Mouse (Mus musculus) Patski (cell line): Measurements from ENCODE around the gene Uckl1. TPM values are rescaled to one million over a fixed set of nuclear protein-coding genes. Genes with fewer than 3 reads are reported as not detected.

ENCODE experiments used
- ATAC-seq: fragments of 100-300 bp; one replicate; pipeline ENCODE4 v1.8.0; 2021
- CTCF ChIA-PET: fragments of 350-600 bp; sonication (Branson Sonifier 250); formaldehyde crosslinking; loops from one replicate; lab custom pipeline; 2022; ENCODE audit warnings: inconsistent platforms; lab: Charles Lee
- POLR2A ChIA-PET: fragments of 350-600 bp; sonication (Branson Sonifier 250); formaldehyde crosslinking; loops from one replicate; lab custom pipeline; 2022; ENCODE audit warnings: antibody characterized with exemption, inconsistent platforms; lab: Charles Lee
- DNase-seq: peaks from one replicate; pipeline ENCODE4 v3.0.0-alpha.2; 2011; ENCODE audit warnings: low read depth, low spot score
- H3K27me3 ChIP-seq: fragments of 371-371 bp; one replicate; pipeline ENCODE4 v1.5.1; 2021
- CTCF ChIP-seq: fragments of 100-300 bp; IDR thresholded peaks from one replicate; pipeline ENCODE4 v1.5.1; 2021
- in situ Hi-C: fragments of 300-500 bp; cut with MboI; formaldehyde crosslinking; loops from 3 replicates; pipeline ENCODE4 v1.11.1; 2018; ENCODE audit warnings: low pct_unique_long_range_greater_than_20kb, mixed read lengths
- polyA plus RNA-seq: library from polyadenylated mRNA; unstranded; gene quantifications from one replicate; pipeline ENCODE4 v1.2.3, GENCODE M21; 2021

The Uckl1 gene
- 116 TPM for polyA plus RNA-seq

- POLR2A ChIA-PET, result interaction anchor here (0.6 kb wide), 1 partner anchor 9 kb away, joined by 3 read pairs; no protein-coding TSS in a partner anchor
- TF ChIP-seq CTCF, result no peak
- no peak for ATAC-seq
- in situ Hi-C loops, result loop anchor here (25.0 kb wide), 1 partner anchor 1372 kb away; no protein-coding TSS in a partner anchor
- no peaks in the 10 kb centered on the region for H3K27me3 ChIP-seq
- CTCF ChIA-PET, result interaction anchor here (2.7 kb wide), 1 partner anchor 11 kb away, joined by 7 read pairs; no protein-coding TSS in a partner anchor
- DNase-seq, result no peak
These were observed at the start of gene Uckl1 for GRCm38 (mm10) chr2:181584411-181584942. TSS of gene Uckl1 (minus strand) at chr2:181584892.

- DNase-seq, result no peak
- ChIA-PET CTCF (interaction anchor here (0.7 to 2.2 kb wide), 3 partner anchors 11 to 46 kb away, joined by 3 to 15 read pairs (median 5); no protein-coding TSS in a partner anchor), POLR2A (no interaction called here)
- in situ Hi-C loops, result no loop called here
- no peaks in the 10 kb centered on the region for H3K27me3 ChIP-seq
- TF ChIP-seq CTCF, result no peak
- no peak for ATAC-seq
These were observed 47.9 kb upstream of the Uckl1 start for GRCm38 (mm10) chr2:181632624-181633023.

- DNase-seq (no peak), ATAC-seq (no peak)
- H3K27me3 ChIP-seq, result no peaks in the 10 kb centered on the region
- CTCF ChIA-PET, result interaction anchor here (1.1 kb wide), 1 partner anchor 12 kb away, joined by 3 read pairs; no protein-coding TSS in a partner anchor
- TF ChIP-seq CTCF, result no peak
- in situ Hi-C loops, result no loop called here
- POLR2A ChIA-PET, result no interaction called here
These were observed 43.8 kb upstream of the Uckl1 start for GRCm38 (mm10) chr2:181628471-181628870.

GRCm38 (mm10) chr2:181623401-181623800 lies 38.7 kb upstream of the Uckl1 start:
- ChIA-PET CTCF (interaction anchor here (1.3 to 3.1 kb wide), 3 partner anchors 12 to 55 kb away, joined by 3 to 11 read pairs (median 4); no protein-coding TSS in a partner anchor), POLR2A (no interaction called here)
- peak; percentile 63 for TF ChIP-seq CTCF
- no peak for ATAC-seq
- in situ Hi-C loops, result no loop called here
- no peaks in the 10 kb centered on the region for H3K27me3 ChIP-seq
- DNase-seq, result no peak

GRCm38 (mm10) chr2:181618761-181619495 lies 34.2 kb upstream of the Uckl1 start:
- ChIA-PET CTCF (interaction anchor here (0.8 to 1.0 kb wide), 2 partner anchors 16 to 60 kb away, joined by 3 read pairs; no protein-coding TSS in a partner anchor), POLR2A (no interaction called here)
- in situ Hi-C loops, result no loop called here
- no peak for TF ChIP-seq CTCF
- no peak for ATAC-seq
- no peak for DNase-seq
- H3K27me3 ChIP-seq, result no peaks in the 10 kb centered on the region

GRCm38 (mm10) chr2:181602367-181602766 lies 17.7 kb upstream of the Uckl1 start:
- DNase-seq, result no peak
- ATAC-seq, result no peak
- no peaks in the 10 kb centered on the region for H3K27me3 ChIP-seq
- in situ Hi-C loops, result no loop called here
- ChIA-PET CTCF (interaction anchor here (1.5 kb wide), 2 partner anchors 24 to 30 kb away, joined by 3 to 4 read pairs; no protein-coding TSS in a partner anchor), POLR2A (no interaction called here)
- TF ChIP-seq CTCF, result no peak

- POLR2A ChIA-PET, result interaction anchor here (1.7 kb wide), 1 partner anchor 81 kb away, joined by 8 read pairs; the partner anchor contains the start of gene Dnajc5
- no peak for TF ChIP-seq CTCF
- DNase-seq (no peak), ATAC-seq (no peak)
- no peaks in the 10 kb centered on the region for H3K27me3 ChIP-seq
- CTCF ChIA-PET, result no interaction called here
- in situ Hi-C loops, result no loop called here
These were observed 17.1 kb upstream of the Uckl1 start for GRCm38 (mm10) chr2:181601751-181602145.

- ATAC-seq (peak; percentile 64), DNase-seq (peak; percentile 83)
- ChIA-PET POLR2A (interaction anchor here (1.0 to 1.7 kb wide), 3 partner anchors 42 to 83 kb away, joined by 3 to 8 read pairs (median 4); partner anchors contain the start of gene Dnajc5), CTCF (no interaction called here)
- TF ChIP-seq CTCF, result no peak
- no peaks in the 10 kb centered on the region for H3K27me3 ChIP-seq
- in situ Hi-C loops, result no loop called here
These were observed 16.4 kb upstream of the Uckl1 start for GRCm38 (mm10) chr2:181600828-181601750.

- CTCF ChIA-PET, result interaction anchor here (1.2 to 1.3 kb wide), 2 partner anchors 78 to 189 kb away, joined by 4 read pairs; no protein-coding TSS in a partner anchor
- no peak for TF ChIP-seq CTCF
- POLR2A ChIA-PET, result interaction anchor here (1.0 to 1.7 kb wide), 3 partner anchors 43 to 82 kb away, joined by 3 to 8 read pairs (median 4); partner anchors contain the start of gene Dnajc5
- DNase-seq (no peak), ATAC-seq (no peak)
- no peaks in the 10 kb centered on the region for H3K27me3 ChIP-seq
- in situ Hi-C loops, result no loop called here
These were observed 15.6 kb upstream of the Uckl1 start for GRCm38 (mm10) chr2:181600226-181600758.
